9 mouse cellular contexts compared by ENCODE assay signal in the genomic region with DNA sequence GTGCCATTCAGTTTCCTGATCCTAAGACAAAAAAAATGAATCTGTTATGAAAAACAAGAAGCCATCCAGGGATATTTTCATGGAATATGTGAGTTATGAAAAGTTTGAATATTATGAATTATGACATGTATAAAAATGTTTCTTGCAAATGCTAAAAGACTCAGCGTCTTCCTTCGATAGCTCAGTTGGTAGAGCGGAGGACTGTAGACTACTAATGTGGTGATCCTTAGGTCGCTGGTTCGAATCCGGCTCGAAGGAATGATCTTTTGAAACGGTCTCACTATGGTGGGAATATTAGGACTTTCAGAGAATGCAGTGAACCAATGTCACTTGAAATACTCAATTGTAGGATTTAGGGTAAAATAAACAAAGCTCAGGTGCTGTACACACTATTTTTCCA. TPM values are rescaled to one million over a fixed set of nuclear protein-coding genes. Genes with fewer than 3 reads are reported as not detected.
DNase-seq lines count a peak whose midpoint lies in the region; ATAC-seq and TF ChIP-seq lines count a peak whose summit lies in the region.
"Had no signal": no experiment of that assay in that cellular context is flagged by ENCODE, and none has a peak within 500 bp of the region (broad histone marks: within the 10 kb centered on the region; RNA-seq: fewer than 3 reads in every experiment).

No protein-coding gene starts in this region.

- H3K4me3 ChIP-seq in kidney, embryonic 14.5 days (ENCODE audit: low read length) = no peak overlapping the region
- H3K4me3 ChIP-seq in limb, embryonic 14.5 days (replicated peaks; ENCODE audit: low read length) = no peak overlapping the region
- H3K4me3 ChIP-seq: embryonic facial prominence, embryonic 12.5 days had no signal

- H3K36me3 ChIP-seq in kidney, embryonic 14.5 days (ENCODE audit: control insufficient read depth, insufficient read depth, low read length) = peaks cover 12% of the 10 kb centered on the region
- H3K36me3 ChIP-seq in limb, embryonic 14.5 days (ENCODE audit: control insufficient read depth, insufficient read depth, low read length) = peaks cover 12% of the 10 kb centered on the region

- no peak for ATAC-seq in CD4-positive, CD25-positive, alpha-beta regulatory T cell, adult 4 months
- ATAC-seq in kidney, embryonic 14.5 days (ENCODE audit: low FRiP score, low TSS enrichment) = no peak
- no peak for ATAC-seq in limb, embryonic 14.5 days (ENCODE audit: low FRiP score, low read depth)

- no peak overlapping the region for H3K9ac ChIP-seq in kidney, embryonic 14.5 days (ENCODE audit: low read depth, low read length)
- no peak overlapping the region for H3K9ac ChIP-seq in limb, embryonic 14.5 days (ENCODE audit: low read depth, low read length, severe bottlenecking)
- H3K9ac ChIP-seq: embryonic facial prominence, embryonic 12.5 days had no signal

- no peak overlapping the region for H3K4me2 ChIP-seq in kidney, embryonic 14.5 days (replicated peaks; ENCODE audit: low read depth, low read length)
- H3K4me2 ChIP-seq in limb, embryonic 14.5 days (replicated peaks; ENCODE audit: low read depth, low read length, severe bottlenecking) = no peak overlapping the region

- peak; percentile 19 for DNase-seq in CD4-positive, CD25-positive, alpha-beta regulatory T cell, adult 2 months (ENCODE audit: low read depth, low spot score)
- peak; percentile 45 for DNase-seq in kidney, postnatal 10 days
- DNase-seq in ZHBTc4 (ENCODE audit: low read depth, low spot score) = peak; percentile 79
- peak; percentile 74 for DNase-seq in limb, embryonic 14.5 days (ENCODE audit: low spot score)
- DNase-seq in kidney, adult 18-20 months = no peak
- no peak for DNase-seq in thymus, postnatal 14 days

- no peak for TF ChIP-seq POLR2A in limb, embryonic 14.5 days (IDR thresholded peaks at IDR 0.05; ENCODE audit: borderline replicate concordance, extremely low read depth, insufficient read depth, insufficient read length)

- H3K27me3 ChIP-seq in kidney, embryonic 14.5 days (ENCODE audit: control insufficient read depth, insufficient read depth, low read length) = no peaks in the 10 kb centered on the region
- H3K27me3 ChIP-seq in limb, embryonic 14.5 days (ENCODE audit: control insufficient read depth, insufficient read depth, low read length) = no peaks in the 10 kb centered on the region
- H3K27me3 ChIP-seq: embryonic facial prominence, embryonic 12.5 days had no signal

- H3K4me1 ChIP-seq in kidney, embryonic 14.5 days (ENCODE audit: control insufficient read depth, insufficient read depth, low read length) = 0 out of 2 replicates have a peak, but pooled peaks cover 5% of the 10 kb centered on the region
- peaks cover 19% of the 10 kb centered on the region for H3K4me1 ChIP-seq in limb, embryonic 14.5 days (ENCODE audit: control insufficient read depth, insufficient read depth, low read length)

- WGBS in kidney, embryonic 14.5 days = 16% methylated on average over 8 of the region's 8 CpGs
- 12% methylated on average over 8 of the region's 8 CpGs for WGBS in limb, embryonic 14.5 days

- no peaks in the 10 kb centered on the region for H3K9me3 ChIP-seq in kidney, embryonic 14.5 days (ENCODE audit: control insufficient read depth, low read length)
- no peaks in the 10 kb centered on the region for H3K9me3 ChIP-seq in limb, embryonic 14.5 days (ENCODE audit: control insufficient read depth, low read length)
- H3K9me3 ChIP-seq: embryonic facial prominence, embryonic 12.5 days had no signal

- H3K27ac ChIP-seq in kidney, embryonic 14.5 days (ENCODE audit: low read depth, low read length) = no peak overlapping the region
- no peak overlapping the region for H3K27ac ChIP-seq in limb, embryonic 14.5 days (replicated peaks; ENCODE audit: low read depth, low read length)
- H3K27ac ChIP-seq: embryonic facial prominence, embryonic 12.5 days had no signal

RNA-seq across cellular contexts. Expression of gene Abt1, which starts 2.7 kb away (rescaled TPM):
- polyA plus RNA-seq in CD4-positive, CD25-positive, alpha-beta regulatory T cell, adult 4 months (2017; shearing (Covaris generic)) = 10 to 100 TPM; 12.4 to 14.5 TPM
- 12.5 and 13.5 TPM in 2 replicates for polyA plus RNA-seq in kidney, embryonic 14.5 days (2014; fragmentation: Nextera tagmentation; extraction: Ambion mirVana)
- polyA plus RNA-seq in limb, embryonic 14.5 days (2012; rRNA removed) = 6.9 and 9.9 TPM in 2 replicates
- 12.0 and 12.2 TPM in 2 replicates for polyA plus RNA-seq in limb, embryonic 14.5 days (2014; fragmentation: Nextera tagmentation; extraction: Ambion mirVana)

RNA-seq across cellular contexts. Expression of gene Btn1a1, which starts 39.4 kb away (rescaled TPM):
- not detected for polyA plus RNA-seq in CD4-positive, CD25-positive, alpha-beta regulatory T cell, adult 4 months (2017; shearing (Covaris generic))
- polyA plus RNA-seq in kidney, embryonic 14.5 days (2014; fragmentation: Nextera tagmentation; extraction: Ambion mirVana) = 0.09 TPM in 2 replicates
- polyA plus RNA-seq in limb, embryonic 14.5 days (2012; rRNA removed) = 0.31 and 0.32 TPM in 2 replicates
- not detected in 2 replicates for polyA plus RNA-seq in limb, embryonic 14.5 days (2014; fragmentation: Nextera tagmentation; extraction: Ambion mirVana)

RNA-seq across cellular contexts. Expression of gene Zfp322a, which starts 57.3 kb away (rescaled TPM):
- 10 to 100 TPM; 29.6 to 34.2 TPM for polyA plus RNA-seq in CD4-positive, CD25-positive, alpha-beta regulatory T cell, adult 4 months (2017; shearing (Covaris generic))
- polyA plus RNA-seq in kidney, embryonic 14.5 days (2014; fragmentation: Nextera tagmentation; extraction: Ambion mirVana) = 43.9 and 55.5 TPM in 2 replicates
- 15.1 and 20.2 TPM in 2 replicates for polyA plus RNA-seq in limb, embryonic 14.5 days (2012; rRNA removed)
- 42.9 and 50.7 TPM in 2 replicates for polyA plus RNA-seq in limb, embryonic 14.5 days (2014; fragmentation: Nextera tagmentation; extraction: Ambion mirVana)

Comparison
In these comparisons a context has a peak if more than half of its experiments do, and no peak if none do; other contexts are left out.
1. DNase-seq: peak in CD4-positive, CD25-positive, alpha-beta regulatory T cell, adult 2 months (single experiment), kidney, postnatal 10 days (single experiment), ZHBTc4 (single experiment) and limb, embryonic 14.5 days (single experiment); none in kidney, adult 18-20 months (single experiment) and thymus, postnatal 14 days (single experiment).